Mouse (Mus musculus): ENCODE data around the gene Tmem214. TPM values are rescaled to one million over a fixed set of nuclear protein-coding genes. Genes with fewer than 3 reads are reported as not detected.

Tmem214 gene
- polyA plus RNA-seq (2014; fragmentation: Nextera tagmentation; extraction: Ambion mirVana): 37.5 and 42.3 TPM in 2 replicates

GRCm38 (mm10) chr5:30867712-30868111, at the start of gene Tmem214:
TSS of gene Tmem214 (plus strand) at chr5:30868012.
- Histone ChIP-seq H3K27me3 (ENCODE audit: control insufficient read depth, insufficient read depth, low read length) (no peaks in the 10 kb centered on the region), H3K4me1 (ENCODE audit: control insufficient read depth, insufficient read depth, low read length) (no peaks in the 10 kb centered on the region), H3K4me2 (ENCODE audit: low read depth, low read length) (no peak within 1 kb of the TSS), H3K9me3 (replicated peaks; ENCODE audit: control insufficient read depth, low read length) (no peaks in the 10 kb centered on the region), H3K27ac (replicated peaks; ENCODE audit: low read depth, low read length) (no peak within 1 kb of the TSS; the same call in 1 of the 2 replicates), H3K36me3 (replicated peaks; ENCODE audit: control insufficient read depth, insufficient read depth, low read depth, low read length) (peaks cover 4% of the 10 kb centered on the region), H3K9ac (replicated peaks; ENCODE audit: low read length) (no peak within 1 kb of the TSS), H3K4me3 (ENCODE audit: low read depth, low read length) (no peak within 1 kb of the TSS)
- WGBS: 91% methylated on average over 3 of the region's 3 CpGs
- ATAC-seq (replicated peaks; ENCODE audit: insufficient number of reproducible peaks, low FRiP score, low TSS enrichment, low read depth) (no peak), DNase-seq (ENCODE audit: low spot score) (no peak)

GRCm38 (mm10) chr5:30818758-30819309, 49.0 kb upstream of the Tmem214 start:
- WGBS: 85% methylated on average over 8 of the region's 8 CpGs
- H3K4me2 ChIP-seq (ENCODE audit: low read depth, low read length): no peak overlapping the region
- no peak for ATAC-seq (replicated peaks; ENCODE audit: insufficient number of reproducible peaks, low FRiP score, low TSS enrichment, low read depth)

GRCm38 (mm10) chr5:30822689-30823088, 45.1 kb upstream of the Tmem214 start:
- H3K4me2 ChIP-seq (ENCODE audit: low read depth, low read length): no peak overlapping the region
- no peaks in the 10 kb centered on the region for H3K4me1 ChIP-seq (ENCODE audit: control insufficient read depth, insufficient read depth, low read length)
- H3K27me3 ChIP-seq (ENCODE audit: control insufficient read depth, insufficient read depth, low read length): no peaks in the 10 kb centered on the region
- H3K36me3 ChIP-seq (replicated peaks; ENCODE audit: control insufficient read depth, insufficient read depth, low read depth, low read length): no peaks in the 10 kb centered on the region
- no peak overlapping the region for H3K4me3 ChIP-seq (ENCODE audit: low read depth, low read length)
- H3K27ac ChIP-seq (replicated peaks; ENCODE audit: low read depth, low read length): no peak overlapping the region
- no peak for ATAC-seq (replicated peaks; ENCODE audit: insufficient number of reproducible peaks, low FRiP score, low TSS enrichment, low read depth)
- WGBS: 80% methylated on average over 5 of the region's 5 CpGs
- DNase-seq (ENCODE audit: low spot score): no peak
- H3K9ac ChIP-seq (replicated peaks; ENCODE audit: low read length): no peak overlapping the region
- H3K9me3 ChIP-seq (replicated peaks; ENCODE audit: control insufficient read depth, low read length): no peaks in the 10 kb centered on the region

More at GRCm38 (mm10) chr5:30818758-30819309, 49.0 kb upstream of the Tmem214 start:
- Histone ChIP-seq H3K27me3 (ENCODE audit: control insufficient read depth, insufficient read depth, low read length) (no peaks in the 10 kb centered on the region), H3K4me1 (ENCODE audit: control insufficient read depth, insufficient read depth, low read length) (no peaks in the 10 kb centered on the region), H3K9me3 (replicated peaks; ENCODE audit: control insufficient read depth, low read length) (no peaks in the 10 kb centered on the region), H3K27ac (replicated peaks; ENCODE audit: low read depth, low read length) (no peak overlapping the region), H3K36me3 (replicated peaks; ENCODE audit: control insufficient read depth, insufficient read depth, low read depth, low read length) (no peaks in the 10 kb centered on the region), H3K4me3 (ENCODE audit: low read depth, low read length) (no peak overlapping the region), H3K9ac (replicated peaks; ENCODE audit: low read length) (no peak overlapping the region)
- DNase-seq (ENCODE audit: low spot score): no peak

GRCm38 (mm10) chr5:30823091-30823490, 44.7 kb upstream of the Tmem214 start:
- no peak overlapping the region for H3K4me2 ChIP-seq (ENCODE audit: low read depth, low read length)
- H3K9me3 ChIP-seq (replicated peaks; ENCODE audit: control insufficient read depth, low read length): no peaks in the 10 kb centered on the region
- ATAC-seq (replicated peaks; ENCODE audit: insufficient number of reproducible peaks, low FRiP score, low TSS enrichment, low read depth) (no peak), DNase-seq (ENCODE audit: low spot score) (no peak)
- H3K27ac ChIP-seq (replicated peaks; ENCODE audit: low read depth, low read length): no peak overlapping the region
- no peaks in the 10 kb centered on the region for H3K27me3 ChIP-seq (ENCODE audit: control insufficient read depth, insufficient read depth, low read length)
- H3K9ac ChIP-seq (replicated peaks; ENCODE audit: low read length): no peak overlapping the region
- no peaks in the 10 kb centered on the region for H3K36me3 ChIP-seq (replicated peaks; ENCODE audit: control insufficient read depth, insufficient read depth, low read depth, low read length)
- H3K4me3 ChIP-seq (ENCODE audit: low read depth, low read length): no peak overlapping the region
- WGBS: 91% methylated on average over 3 of the region's 3 CpGs
- H3K4me1 ChIP-seq (ENCODE audit: control insufficient read depth, insufficient read depth, low read length): no peaks in the 10 kb centered on the region

GRCm38 (mm10) chr5:30824124-30824988, 43.5 kb upstream of the Tmem214 start:
- no peak overlapping the region for H3K27ac ChIP-seq (replicated peaks; ENCODE audit: low read depth, low read length)
- H3K27me3 ChIP-seq (ENCODE audit: control insufficient read depth, insufficient read depth, low read length): no peaks in the 10 kb centered on the region
- DNase-seq (ENCODE audit: low spot score) (no peak), ATAC-seq (replicated peaks; ENCODE audit: insufficient number of reproducible peaks, low FRiP score, low TSS enrichment, low read depth) (no peak)
- H3K9me3 ChIP-seq (replicated peaks; ENCODE audit: control insufficient read depth, low read length): no peaks in the 10 kb centered on the region
- no peak overlapping the region for H3K4me2 ChIP-seq (ENCODE audit: low read depth, low read length)
- 73% methylated on average over 11 of the region's 11 CpGs for WGBS
- no peak overlapping the region for H3K9ac ChIP-seq (replicated peaks; ENCODE audit: low read length)
- no peaks in the 10 kb centered on the region for H3K4me1 ChIP-seq (ENCODE audit: control insufficient read depth, insufficient read depth, low read length)
- no peak overlapping the region for H3K4me3 ChIP-seq (ENCODE audit: low read depth, low read length)
- H3K36me3 ChIP-seq (replicated peaks; ENCODE audit: control insufficient read depth, insufficient read depth, low read depth, low read length): no peaks in the 10 kb centered on the region

GRCm38 (mm10) chr5:30825166-30825565, 42.6 kb upstream of the Tmem214 start:
- Histone ChIP-seq H3K36me3 (replicated peaks; ENCODE audit: control insufficient read depth, insufficient read depth, low read depth, low read length) (no peaks in the 10 kb centered on the region), H3K4me3 (ENCODE audit: low read depth, low read length) (no peak overlapping the region), H3K9ac (replicated peaks; ENCODE audit: low read length) (no peak overlapping the region), H3K4me1 (ENCODE audit: control insufficient read depth, insufficient read depth, low read length) (no peaks in the 10 kb centered on the region), H3K27me3 (ENCODE audit: control insufficient read depth, insufficient read depth, low read length) (no peaks in the 10 kb centered on the region), H3K27ac (replicated peaks; ENCODE audit: low read depth, low read length) (no peak overlapping the region), H3K9me3 (replicated peaks; ENCODE audit: control insufficient read depth, low read length) (no peaks in the 10 kb centered on the region), H3K4me2 (ENCODE audit: low read depth, low read length) (no peak overlapping the region)
- 78% methylated on average over 10 of the region's 10 CpGs for WGBS
- DNase-seq (ENCODE audit: low spot score): no peak
- no peak for ATAC-seq (replicated peaks; ENCODE audit: insufficient number of reproducible peaks, low FRiP score, low TSS enrichment, low read depth)

GRCm38 (mm10) chr5:30825821-30826220, 42.0 kb upstream of the Tmem214 start:
- Histone ChIP-seq H3K4me3 (ENCODE audit: low read depth, low read length) (no peak overlapping the region), H3K27ac (replicated peaks; ENCODE audit: low read depth, low read length) (no peak overlapping the region), H3K4me2 (ENCODE audit: low read depth, low read length) (no peak overlapping the region), H3K27me3 (ENCODE audit: control insufficient read depth, insufficient read depth, low read length) (no peaks in the 10 kb centered on the region), H3K9me3 (replicated peaks; ENCODE audit: control insufficient read depth, low read length) (no peaks in the 10 kb centered on the region), H3K36me3 (replicated peaks; ENCODE audit: control insufficient read depth, insufficient read depth, low read depth, low read length) (no peaks in the 10 kb centered on the region), H3K4me1 (ENCODE audit: control insufficient read depth, insufficient read depth, low read length) (no peaks in the 10 kb centered on the region), H3K9ac (replicated peaks; ENCODE audit: low read length) (no peak overlapping the region)
- 79% methylated on average over 6 of the region's 6 CpGs for WGBS
- DNase-seq (ENCODE audit: low spot score) (no peak), ATAC-seq (replicated peaks; ENCODE audit: insufficient number of reproducible peaks, low FRiP score, low TSS enrichment, low read depth) (no peak)

GRCm38 (mm10) chr5:30833416-30833815, 34.4 kb upstream of the Tmem214 start:
- no peaks in the 10 kb centered on the region for H3K27me3 ChIP-seq (ENCODE audit: control insufficient read depth, insufficient read depth, low read length)
- DNase-seq (ENCODE audit: low spot score) (no peak), ATAC-seq (replicated peaks; ENCODE audit: insufficient number of reproducible peaks, low FRiP score, low TSS enrichment, low read depth) (no peak)
- no peak overlapping the region for H3K4me2 ChIP-seq (ENCODE audit: low read depth, low read length)
- no peaks in the 10 kb centered on the region for H3K36me3 ChIP-seq (replicated peaks; ENCODE audit: control insufficient read depth, insufficient read depth, low read depth, low read length)
- no peak overlapping the region for H3K27ac ChIP-seq (replicated peaks; ENCODE audit: low read depth, low read length)
- no peak overlapping the region for H3K4me3 ChIP-seq (ENCODE audit: low read depth, low read length)
- WGBS: 81% methylated on average over 3 of the region's 3 CpGs
- no peak overlapping the region for H3K9ac ChIP-seq (replicated peaks; ENCODE audit: low read length)
- H3K4me1 ChIP-seq (ENCODE audit: control insufficient read depth, insufficient read depth, low read length): no peaks in the 10 kb centered on the region
- H3K9me3 ChIP-seq (replicated peaks; ENCODE audit: control insufficient read depth, low read length): no peaks in the 10 kb centered on the region

Measured in embryonic facial prominence, embryonic 11.5 days (tissue).